Mouse (Mus musculus) brain, embryonic 14.5 days (tissue): ENCODE results near the gene Itpripl2.

Experiments
- CTCF ChIP-seq: fragments of 200-500 bp; IDR thresholded peaks from 2 replicates; pipeline ENCODE4 v1.5.1; 2012; ENCODE audit warnings: inconsistent platforms, mild to moderate bottlenecking, moderate library complexity, borderline replicate concordance; ENCODE audit not compliant: insufficient read depth, insufficient read length; ENCODE audit errors: extremely low read depth
- POLR2A ChIP-seq: fragments of 200-500 bp; IDR thresholded peaks from 2 replicates; pipeline ENCODE4 v1.6.1; 2012; ENCODE audit warnings: mild to moderate bottlenecking, inconsistent platforms, borderline replicate concordance; ENCODE audit not compliant: poor library complexity, insufficient read depth, insufficient read length, severe bottlenecking; ENCODE audit errors: extremely low read depth

DNA sequence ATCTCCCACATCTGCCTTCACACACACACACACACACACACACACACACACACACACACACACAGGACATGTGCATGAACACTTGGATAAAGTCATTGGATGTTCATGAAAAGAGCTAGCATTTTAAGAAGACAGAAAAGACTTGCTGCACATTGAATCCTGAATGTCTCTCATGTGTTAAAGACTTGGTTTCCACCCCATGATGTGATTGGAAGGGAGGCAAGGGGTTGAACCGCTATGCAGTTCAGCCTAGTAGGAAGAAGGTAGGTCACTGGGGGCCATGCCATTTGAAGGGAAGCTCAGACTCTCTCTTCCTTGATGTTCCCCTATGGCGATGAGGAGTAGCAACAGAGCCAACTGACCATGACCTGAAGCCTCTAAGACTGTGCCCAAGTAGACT is 9.8 kb downstream of the Itpripl2 start:
- no peak for TF ChIP-seq CTCF
- TF ChIP-seq POLR2A = no peak
